Mouse (Mus musculus) kidney, postnatal 0 days (tissue): ENCODE measurements around the gene Cd248. TPM values are rescaled to one million over a fixed set of nuclear protein-coding genes. Genes with fewer than 3 reads are reported as not detected.

Experiments used
- ATAC-seq: fragments of 200-750 bp; cut with Nextera tagmentation; replicated peaks from 2 replicates; pipeline ENCODE4 v1.8.0; 2017; ENCODE audit warnings: low read depth, moderate number of reproducible peaks, moderate TSS enrichment, moderate library complexity; ENCODE audit not compliant: low FRiP score
- DNase-seq: peaks from one replicate; pipeline ENCODE4 v3.0.0-alpha.2; 2016; ENCODE audit warnings: low spot score
- H3K27ac ChIP-seq: fragments of 300-500 bp; sonication (generic); 2 replicates; pipeline ENCODE4 v1.5.1; 2014; ENCODE audit warnings: mild to moderate bottlenecking
- H3K27me3 ChIP-seq: fragments of 300-500 bp; sonication (generic); 2 replicates; pipeline ENCODE4 v1.6.1; 2014; ENCODE audit warnings: low read length, mixed read lengths; ENCODE audit not compliant: insufficient read depth
- H3K36me3 ChIP-seq: fragments of 300-500 bp; sonication (generic); 2 replicates; pipeline ENCODE4 v1.6.1; 2014; ENCODE audit warnings: low read length, mixed read lengths; ENCODE audit not compliant: insufficient read depth
- H3K4me1 ChIP-seq: fragments of 300-500 bp; sonication (generic); replicated peaks from 2 replicates; pipeline ENCODE4 v1.6.1; 2014; ENCODE audit warnings: antibody characterized with exemption, low read length, mixed read lengths; ENCODE audit not compliant: insufficient read depth
- H3K4me2 ChIP-seq: fragments of 300-500 bp; sonication (generic); 2 replicates; pipeline ENCODE4 v1.6.1; 2014; ENCODE audit warnings: mild to moderate bottlenecking, low read length, moderate library complexity, mixed read lengths
- H3K4me3 ChIP-seq: fragments of 300-500 bp; sonication (generic); replicated peaks from 2 replicates; pipeline ENCODE4 v1.5.1; 2014; ENCODE audit warnings: low read depth, low read length
- H3K9ac ChIP-seq: fragments of 300-500 bp; sonication (generic); 2 replicates; pipeline ENCODE4 v1.6.1; 2014; ENCODE audit warnings: low read depth, low read length
- H3K9me3 ChIP-seq: fragments of 300-500 bp; sonication (generic); replicated peaks from 2 replicates; pipeline ENCODE4 v1.6.1; 2016; ENCODE audit warnings: low read length, inconsistent platforms, mixed read lengths
- CTCF ChIP-seq: IDR thresholded peaks from 2 replicates; pipeline ENCODE4 v1.5.1; 2016; ENCODE audit warnings: antibody characterized with exemption, low read depth, mild to moderate bottlenecking, moderate library complexity
- WGBS: fragments of 180-500 bp; shearing (Covaris S2); extraction: QIAGEN DNeasy Blood & Tissue Kit; methylation state at CpG from one replicate; pipeline ENCODE4 v1.1.7; 2014; 5-methylcytosine and 5-hydroxymethylcytosine counted together
- polyA plus RNA-seq: library from polyadenylated mRNA; unstranded; fragments of >200 nt; fragmentation: Nextera tagmentation; extraction: Ambion mirVana; gene quantifications from 2 replicates; pipeline ENCODE4 v1.2.1, GENCODE M21; 2015

The Cd248 gene
- polyA plus RNA-seq, 1 experiment from 2014 or later: 40.6 TPM

DNA sequence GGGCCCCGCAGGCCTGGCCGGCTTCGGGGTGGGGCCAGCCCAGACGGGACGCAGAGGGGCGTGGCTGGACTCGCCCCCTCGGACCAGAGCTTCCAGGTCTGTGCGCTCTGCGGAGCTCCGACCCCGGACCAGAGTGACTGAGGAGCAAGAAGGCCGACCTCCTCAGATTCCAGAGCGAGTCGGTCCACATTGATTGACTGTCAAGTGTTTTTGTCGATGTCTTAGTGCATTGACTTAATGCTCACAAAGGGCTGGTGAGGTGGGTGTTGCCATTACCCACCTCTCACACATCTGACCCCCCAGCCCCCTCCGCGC, 50.5 kb downstream of the Cd248 start, which contains the start of gene Klc2:
Gene Klc2 (minus strand): TSS at position 177 of the 315 bp plus-strand sequence.
- no peak for TF ChIP-seq CTCF
- peaks cover 10% of the 10 kb centered on the region for H3K4me1 ChIP-seq
- no peaks in the 10 kb centered on the region for H3K9me3 ChIP-seq
- H3K4me2 ChIP-seq: peak within 1 kb of the TSS; percentile 88
- H3K9ac ChIP-seq: peak within 1 kb of the TSS; percentile 81
- peak within 1 kb of the TSS; percentile 90 for H3K4me3 ChIP-seq
- H3K27me3 ChIP-seq: no peaks in the 10 kb centered on the region
- no peak for DNase-seq
- WGBS: under 1% methylated on average over 18 of the region's 18 CpGs
- peak; percentile 89; the same call in 1 of the 2 replicates for ATAC-seq
- 0 out of 2 replicates have a peak, but pooled peaks cover 4% of the 10 kb centered on the region for H3K36me3 ChIP-seq
- peak within 1 kb of the TSS; percentile 85 for H3K27ac ChIP-seq

Other genes with a start within 250 kb of the Cd248 start
- gene Ccs, start 228.7 kb upstream of the Cd248 start, polyA plus RNA-seq: 72.9 and 82.1 TPM in 2 replicates
- gene Ccdc87, start 228.7 kb upstream of the Cd248 start, polyA plus RNA-seq: 0.04 TPM in 1 of 2 replicates, not detected in the other
- gene Ctsf, start 212.9 kb upstream of the Cd248 start, polyA plus RNA-seq: 79.8 and 80.6 TPM in 2 replicates
- gene Actn3, start 190.2 kb upstream of the Cd248 start, polyA plus RNA-seq: 4.0 and 4.1 TPM in 2 replicates
- gene Zdhhc24, start 189.4 kb upstream of the Cd248 start, polyA plus RNA-seq: 8.7 and 9.5 TPM in 2 replicates
- 4.9 and 5.0 TPM in 2 replicates for gene Bbs1, start 161.4 kb upstream of the Cd248 start, polyA plus RNA-seq
- 61.7 and 69.2 TPM in 2 replicates for gene Dpp3, start 139.8 kb upstream of the Cd248 start, polyA plus RNA-seq
- 1.5 and 1.9 TPM in 2 replicates for gene Peli3, start 125.0 kb upstream of the Cd248 start, polyA plus RNA-seq
- 132 and 137 TPM in 2 replicates for gene Mrpl11, start 105.9 kb upstream of the Cd248 start, polyA plus RNA-seq
- gene Npas4, start 77.8 kb upstream of the Cd248 start, polyA plus RNA-seq: not detected in 2 replicates
- gene Slc29a2, start 44.2 kb upstream of the Cd248 start, polyA plus RNA-seq: 4.9 and 5.4 TPM in 2 replicates
- gene B4gat1, start 29.3 kb upstream of the Cd248 start, polyA plus RNA-seq: 57.1 and 64.2 TPM in 2 replicates
- 1.1 and 1.3 TPM in 2 replicates for gene AC124502.3, start 29.2 kb upstream of the Cd248 start, polyA plus RNA-seq
- gene Brms1, start 26.7 kb upstream of the Cd248 start, polyA plus RNA-seq: 40.2 and 44.0 TPM in 2 replicates
- 2.8 and 3.2 TPM in 2 replicates for gene Rin1, start 17.6 kb upstream of the Cd248 start, polyA plus RNA-seq
- gene Tmem151a, start 17.5 kb downstream of the Cd248 start, polyA plus RNA-seq: 1.4 and 2.1 TPM in 2 replicates
- 129 and 132 TPM in 2 replicates for gene Yif1a, start 20.5 kb downstream of the Cd248 start, polyA plus RNA-seq
- gene Cnih2, start 30.4 kb downstream of the Cd248 start, polyA plus RNA-seq: 4.2 and 4.7 TPM in 2 replicates
- gene Rab1b, start 39.0 kb downstream of the Cd248 start, polyA plus RNA-seq: 270 and 284 TPM in 2 replicates
- gene Klc2, start 50.5 kb downstream of the Cd248 start, polyA plus RNA-seq: 18.1 and 20.2 TPM in 2 replicates
- gene Pacs1, start 205.0 kb downstream of the Cd248 start, polyA plus RNA-seq: 14.2 and 14.8 TPM in 2 replicates
- gene Sf3b2, start 227.4 kb downstream of the Cd248 start, polyA plus RNA-seq: 239 and 274 TPM in 2 replicates
- 2.2 and 2.7 TPM in 2 replicates for gene Gal3st3, start 230.3 kb downstream of the Cd248 start, polyA plus RNA-seq